Mouse (Mus musculus) frontal cortex, adult 2 months (tissue): ENCODE results near the gene Uhrf2. TPM values are rescaled to one million over a fixed set of nuclear protein-coding genes. Genes with fewer than 3 reads are reported as not detected.

Source experiments
- DNase-seq, 2 experiments: peaks; one replicate each; pipeline ENCODE4 v3.0.0; 2022; ENCODE audit warnings: low spot score in 1 of 2; ENCODE audit errors: extremely low spot score in 1 of 2
- polyA plus RNA-seq: library from polyadenylated mRNA; depleted of rRNA; stranded (reverse); fragments of >200 nt; gene quantifications from 2 replicates; pipeline ENCODE4 v1.2.3, GENCODE M21; 2012; rRNA removed

Uhrf2 gene
- polyA plus RNA-seq, 1 experiment, result 77.9 TPM

- no peak for DNase-seq
Measured at GRCm38 (mm10) chr19:30118344-30119312, 88.3 kb downstream of the Uhrf2 start.

DNA sequence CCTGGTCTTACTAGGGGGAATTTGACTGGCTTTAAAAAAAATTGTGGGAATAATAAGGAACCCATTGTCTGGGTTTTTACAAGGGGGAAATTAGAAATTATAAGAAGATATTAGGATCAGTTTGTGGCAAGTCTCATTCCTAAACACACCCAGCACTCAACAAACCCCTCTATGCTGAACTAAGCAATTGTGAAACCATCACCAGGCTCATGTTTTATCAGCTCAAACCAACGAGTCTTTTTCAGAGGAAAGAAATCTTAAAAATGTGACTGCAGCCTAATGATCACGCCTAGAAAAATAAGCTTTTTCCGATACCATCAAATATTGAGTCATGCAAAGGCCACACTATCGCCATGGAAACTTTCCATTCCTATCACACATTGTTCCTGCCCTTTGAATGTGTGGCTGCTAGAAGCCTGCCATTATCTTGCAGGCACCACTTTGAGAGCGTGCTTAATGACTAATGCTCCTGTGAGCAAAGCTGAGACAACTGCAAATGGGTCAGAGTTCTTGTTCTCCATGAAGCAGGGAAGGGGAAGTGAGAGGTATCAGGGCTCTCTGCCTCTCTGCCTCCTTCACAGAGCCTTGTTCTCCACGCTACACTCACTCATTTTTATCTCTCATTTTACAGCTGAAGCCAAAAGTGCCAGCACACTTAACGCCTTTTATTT lies 94.8 kb downstream of the Uhrf2 start:
- DNase-seq, result no peak

GRCm38 (mm10) chr19:30125670-30126059 lies 95.4 kb downstream of the Uhrf2 start:
- DNase-seq, result no peak

GRCm38 (mm10) chr19:30128177-30128576 lies 97.9 kb downstream of the Uhrf2 start:
- peak in 1 of 2 experiments; percentile 77 for DNase-seq

- DNase-seq, result no peak
Measured at GRCm38 (mm10) chr19:30136308-30136707, 106.0 kb downstream of the Uhrf2 start.

Other genes with a start within 250 kb of the Uhrf2 start
- gene 9930021J03Rik, start 224.5 kb upstream of the Uhrf2 start, polyA plus RNA-seq, result 25.5 and 32.5 TPM in 2 replicates
- 15.5 and 16.8 TPM in 2 replicates for gene Ranbp6, start 217.5 kb upstream of the Uhrf2 start, polyA plus RNA-seq
- gene Il33, start 105.4 kb upstream of the Uhrf2 start, polyA plus RNA-seq, result 21.5 and 21.7 TPM in 2 replicates
- not detected in 2 replicates for gene Trpd52l3, start 26.7 kb upstream of the Uhrf2 start, polyA plus RNA-seq
- gene Gldc, start 144.9 kb downstream of the Uhrf2 start, polyA plus RNA-seq, result 33.1 and 36.5 TPM in 2 replicates
- not detected in 2 replicates for gene Mbl2, start 202.4 kb downstream of the Uhrf2 start, polyA plus RNA-seq